Mouse (Mus musculus) frontal cortex, postnatal 10 days (tissue): Measurements from ENCODE around the gene Pkig.
A peak's percentile ranks its signal among the peaks of the same experiment; 100 is the strongest.
"Not testable (repeated sequence)": the region's sequence is repeated elsewhere in the genome, so short reads cannot be mapped to it uniquely, and the experiment has no call there.

Source experiments
- DNase-seq, 2 experiments: peaks; one replicate each; pipeline ENCODE4 v3.0.0; 2022; ENCODE audit warnings: low spot score in 2 of 2, mixed read lengths in 1 of 2

Gene Pkig

DNA sequence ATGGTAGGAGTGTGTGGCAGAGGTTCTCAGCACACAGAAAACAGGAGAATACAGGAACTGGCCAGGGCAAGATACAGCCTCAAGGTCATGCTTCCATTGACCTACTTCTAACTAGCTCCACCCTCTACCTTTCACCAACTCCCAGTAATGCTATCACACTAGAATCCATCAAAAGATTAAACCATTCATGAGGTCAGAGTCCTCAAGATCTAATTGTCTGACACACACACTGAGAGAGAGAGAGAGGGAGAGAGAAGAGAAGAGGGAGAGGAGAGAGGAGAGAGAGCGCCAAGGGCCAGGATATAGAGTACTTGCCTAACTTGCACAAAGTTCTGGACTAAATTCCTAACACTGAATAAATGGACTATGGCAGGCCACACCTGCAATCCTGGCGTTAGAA, 24.2 kb downstream of the Pkig start:
- no peak for DNase-seq

DNA sequence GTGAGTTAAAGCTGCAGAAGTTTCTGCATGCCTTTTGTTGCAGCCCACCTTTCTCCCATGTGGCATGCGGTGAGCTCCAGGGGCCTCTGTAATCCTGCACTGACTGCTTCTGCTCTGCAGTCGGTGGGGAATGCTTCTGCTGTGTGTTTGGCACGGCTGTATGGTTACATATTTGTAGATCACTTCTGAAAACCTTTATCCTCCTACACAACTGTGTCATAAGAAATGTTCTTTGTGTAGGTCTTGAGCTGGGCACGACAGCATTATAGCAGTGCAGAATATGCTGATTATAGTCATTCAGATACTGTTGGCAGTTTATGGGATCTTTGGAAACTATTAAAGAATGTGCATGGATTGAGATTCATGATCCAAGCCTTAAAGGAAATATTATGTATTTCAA, 27.1 kb downstream of the Pkig start:
- no peak for DNase-seq

DNA sequence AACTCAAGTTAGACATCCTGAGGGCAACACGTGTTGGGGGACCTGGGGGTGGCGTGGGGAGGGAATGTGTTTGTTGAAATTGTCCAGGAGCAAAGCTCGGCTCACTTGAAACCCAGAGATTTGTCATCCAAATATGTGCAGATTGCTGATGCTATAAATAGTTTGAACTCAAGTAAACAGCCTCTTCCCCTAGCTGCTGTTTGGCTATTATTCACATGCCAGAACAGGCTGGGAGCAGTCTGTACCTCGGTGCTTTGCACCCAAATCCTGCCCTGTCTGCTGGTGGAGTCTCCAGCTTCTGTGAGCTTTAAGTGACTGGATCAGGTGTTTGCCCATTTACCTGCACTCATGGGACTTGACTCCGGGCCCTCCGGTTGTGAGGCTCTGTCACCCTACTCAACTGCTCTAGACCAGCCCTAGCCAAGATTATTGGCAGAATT, 27.6 kb downstream of the Pkig start:
- DNase-seq, result peak in 1 of 2 experiments; percentile 54

DNA sequence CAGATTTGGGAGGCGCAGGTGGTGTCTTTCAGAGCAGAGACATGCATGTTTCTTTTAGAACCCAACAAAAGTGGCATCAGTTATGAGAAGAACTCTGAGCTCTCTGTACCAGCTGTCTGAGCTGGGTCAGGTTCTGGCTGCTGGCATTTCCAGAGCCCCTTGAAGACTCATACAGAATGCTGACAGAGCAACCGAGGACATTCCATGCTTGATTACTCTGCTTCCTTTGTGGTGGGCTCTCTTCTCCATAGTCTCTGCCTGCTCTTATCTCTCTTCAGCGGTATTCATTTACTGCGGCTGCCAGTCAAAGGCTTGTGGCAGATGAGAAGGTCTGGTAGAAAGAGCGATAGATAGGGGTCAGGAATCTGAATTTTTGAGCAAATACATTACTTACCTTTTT, 28.0 kb downstream of the Pkig start:
- no peak for DNase-seq

DNA sequence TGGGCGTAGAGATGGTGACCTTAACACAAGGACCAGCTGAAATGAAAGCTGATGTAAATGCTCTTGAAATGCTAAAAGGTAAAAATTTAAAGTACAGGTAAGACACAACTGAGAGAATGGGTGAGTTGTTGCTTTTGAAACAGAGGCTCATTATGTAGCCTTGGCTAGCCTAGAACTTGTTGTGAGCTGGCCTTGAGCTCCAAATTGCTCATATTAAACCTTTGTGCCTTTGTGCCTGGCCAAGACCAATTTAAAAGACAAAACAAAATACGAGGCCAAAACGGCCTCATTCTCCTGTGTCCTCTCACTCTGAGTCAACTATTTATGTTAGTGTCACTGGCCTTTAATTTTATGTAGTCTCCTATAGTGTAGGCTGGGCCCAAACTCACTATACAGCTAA, 28.7 kb downstream of the Pkig start:
- DNase-seq, result no peak

DNA sequence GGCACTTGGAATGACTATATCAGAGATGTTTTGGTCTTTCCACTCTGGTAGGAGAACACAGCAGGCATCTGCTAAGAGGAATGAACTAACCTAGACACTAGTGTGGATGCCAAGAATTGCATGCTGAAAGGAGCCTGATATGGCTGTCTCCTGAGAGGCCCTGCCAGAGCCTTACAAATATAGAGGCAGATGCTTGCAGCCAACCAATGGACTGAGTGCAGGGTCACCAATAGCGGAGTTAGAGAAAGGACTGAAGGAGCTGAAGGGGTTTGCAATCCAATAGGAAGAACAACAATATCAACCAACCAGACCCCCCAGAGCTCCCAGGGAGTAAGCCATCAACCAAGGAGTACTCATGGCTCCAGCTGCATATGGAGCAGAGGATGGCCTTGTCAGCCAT, 30.2 kb downstream of the Pkig start:
- DNase-seq, result not testable (repeated sequence)

DNA sequence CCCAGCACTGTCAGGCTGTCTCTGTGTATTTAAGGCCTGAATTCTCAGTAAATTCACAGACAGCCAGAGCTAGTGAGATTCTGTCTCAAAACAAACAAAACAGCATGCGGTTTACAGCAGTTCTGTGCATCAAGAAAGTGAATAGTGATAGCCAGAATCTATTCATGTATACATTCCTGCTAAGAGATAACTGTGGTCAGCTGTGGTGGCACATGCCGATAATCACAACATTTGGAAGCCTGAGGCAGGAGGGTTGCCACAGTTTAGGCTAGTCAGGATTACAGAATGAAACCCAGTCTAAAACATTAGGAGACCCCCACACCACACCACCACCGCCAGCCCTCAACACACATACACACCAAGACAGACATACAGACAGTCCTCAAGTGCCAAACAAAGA, 31.6 kb downstream of the Pkig start:
- DNase-seq, result no peak

DNA sequence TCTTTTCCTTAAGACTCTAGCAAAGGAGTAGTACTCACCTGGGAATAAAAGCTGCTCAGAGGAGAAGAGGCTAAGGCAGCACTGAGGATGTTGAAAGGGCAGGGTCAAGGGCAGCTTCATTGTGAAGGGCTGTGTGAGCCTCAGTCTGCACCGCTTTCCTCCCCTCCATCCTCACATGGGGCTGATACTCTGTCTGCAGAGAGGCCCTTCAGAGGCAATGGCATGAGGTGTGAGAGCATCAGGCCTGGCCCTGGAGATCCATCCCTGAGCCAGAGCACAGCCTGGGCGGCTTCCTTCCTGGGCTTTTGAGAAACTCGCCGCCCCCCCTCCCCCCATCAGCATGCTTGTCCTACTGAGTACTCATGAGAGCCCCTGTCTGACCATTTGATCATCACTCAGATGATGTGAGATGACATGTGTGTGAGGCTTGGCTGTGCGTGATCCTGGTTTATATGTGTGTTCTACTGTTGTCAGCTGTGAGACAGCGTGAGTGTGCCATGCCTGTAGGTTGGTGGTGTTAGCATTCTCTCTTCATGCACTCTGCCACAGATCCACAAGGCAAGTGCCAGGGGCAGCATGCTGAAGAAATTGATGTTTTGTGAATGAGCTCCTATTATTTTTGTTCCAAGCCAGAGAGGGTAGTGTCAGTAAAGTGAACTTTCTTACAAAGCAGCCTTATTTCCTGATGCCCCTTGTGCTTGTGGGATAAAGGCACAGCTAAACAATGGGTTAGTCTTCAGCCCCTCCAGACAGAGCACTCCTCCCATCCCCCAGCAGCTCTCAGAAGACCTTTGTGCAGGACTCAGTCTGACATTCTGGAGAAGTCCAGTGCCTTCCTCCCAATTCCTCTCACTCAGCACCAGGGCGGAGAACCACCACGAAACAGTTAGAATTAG, 32.5 kb downstream of the Pkig start:
- no peak for DNase-seq

DNA sequence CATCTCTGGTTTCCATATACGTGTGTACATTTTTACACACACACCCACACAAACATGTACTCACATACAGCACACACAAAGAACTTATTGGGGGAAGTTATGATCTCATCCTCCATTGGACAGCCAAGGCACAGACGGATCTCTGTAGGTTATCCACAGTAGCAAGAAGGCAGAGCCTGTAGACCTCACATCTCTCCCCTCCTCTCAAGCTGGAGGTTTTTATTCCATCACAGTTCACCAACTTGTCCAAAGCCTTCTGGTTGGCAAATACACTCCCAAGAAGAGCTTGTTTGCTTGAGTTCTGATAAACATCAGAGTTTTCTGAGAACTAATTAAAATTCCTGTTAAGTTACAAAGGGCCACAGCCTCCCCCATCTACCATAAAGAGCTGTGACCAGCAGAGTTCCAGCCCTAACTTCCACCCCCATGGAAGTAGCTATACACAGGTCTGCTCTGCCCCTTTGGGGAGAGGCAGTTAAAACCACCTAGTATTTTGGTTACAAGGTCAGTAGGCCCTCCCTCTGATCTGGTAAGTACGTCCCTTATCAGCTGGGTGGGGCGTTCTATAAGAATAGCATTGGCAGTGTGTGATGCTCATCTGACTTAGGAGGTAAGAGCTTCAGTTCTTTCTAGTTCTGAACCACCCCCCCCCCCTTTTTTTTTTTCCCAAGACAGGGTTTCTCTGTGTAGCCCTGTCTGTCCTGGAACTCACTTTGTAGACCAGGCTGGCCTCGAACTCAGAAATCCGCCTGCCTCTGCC, 33.8 kb downstream of the Pkig start:
- no peak for DNase-seq

DNA sequence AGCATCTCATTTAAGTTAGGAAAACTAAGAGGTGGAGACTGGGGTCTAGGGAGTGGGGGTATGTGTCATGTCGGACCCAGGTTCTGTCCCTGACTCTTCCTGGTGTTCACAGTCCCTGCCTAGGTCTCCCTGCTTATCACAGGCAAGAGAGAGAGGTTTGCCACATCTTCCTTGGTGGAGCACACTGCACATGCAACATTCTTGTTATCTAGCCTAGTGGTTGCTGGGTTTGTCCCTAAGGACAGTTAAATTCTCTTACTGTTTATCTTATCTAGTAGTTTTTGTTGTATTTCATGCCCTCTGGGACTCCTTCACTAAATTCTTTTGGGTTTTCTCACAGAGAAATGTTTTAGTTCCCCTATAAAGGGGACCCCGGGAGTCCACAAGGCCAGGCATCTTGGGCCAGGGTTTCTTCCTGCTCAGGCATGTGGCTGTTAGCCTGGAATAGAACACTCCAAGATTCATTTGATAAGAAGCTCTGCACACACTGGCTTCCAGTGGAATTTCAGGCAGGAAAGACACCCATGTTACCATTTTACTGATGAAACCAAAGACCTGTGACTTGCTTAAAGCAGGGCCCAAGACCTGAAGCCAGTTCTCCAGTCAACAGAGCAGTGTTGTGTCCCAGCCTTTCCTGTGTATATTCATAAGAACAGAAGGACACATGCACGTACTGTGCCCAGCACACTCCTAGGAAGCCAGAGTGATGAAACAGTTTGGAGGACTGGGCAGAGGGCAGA, 34.9 kb downstream of the Pkig start:
- no peak for DNase-seq

DNA sequence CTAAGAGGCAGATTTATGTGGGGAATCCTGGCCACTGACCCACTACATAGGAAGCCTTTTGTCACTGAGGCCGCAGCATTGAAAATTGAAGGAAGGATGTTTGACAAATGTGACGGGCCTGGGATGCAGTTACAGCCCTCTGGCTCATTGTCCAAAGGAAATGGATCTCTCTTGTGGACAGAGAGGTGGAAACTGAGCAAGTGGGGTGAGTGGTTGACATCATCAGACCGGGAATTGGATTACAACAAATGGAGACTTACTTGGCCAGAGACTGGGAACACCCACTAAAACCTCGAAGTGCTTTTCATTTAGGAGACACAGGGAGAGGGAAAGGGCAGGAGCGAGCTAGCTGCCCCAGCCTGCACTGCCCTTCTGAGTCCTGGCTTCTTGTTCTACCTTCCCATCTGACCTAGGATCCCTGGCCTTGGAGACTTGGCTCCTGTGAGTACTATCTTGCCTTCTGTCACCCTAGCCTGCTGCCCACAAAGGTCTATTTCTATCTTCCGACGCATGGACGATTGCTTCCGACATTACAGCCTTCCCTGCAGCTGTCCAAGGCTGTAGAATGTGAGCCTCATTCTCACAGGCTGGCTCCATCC, 35.6 kb downstream of the Pkig start:
- DNase-seq, result no peak

DNA sequence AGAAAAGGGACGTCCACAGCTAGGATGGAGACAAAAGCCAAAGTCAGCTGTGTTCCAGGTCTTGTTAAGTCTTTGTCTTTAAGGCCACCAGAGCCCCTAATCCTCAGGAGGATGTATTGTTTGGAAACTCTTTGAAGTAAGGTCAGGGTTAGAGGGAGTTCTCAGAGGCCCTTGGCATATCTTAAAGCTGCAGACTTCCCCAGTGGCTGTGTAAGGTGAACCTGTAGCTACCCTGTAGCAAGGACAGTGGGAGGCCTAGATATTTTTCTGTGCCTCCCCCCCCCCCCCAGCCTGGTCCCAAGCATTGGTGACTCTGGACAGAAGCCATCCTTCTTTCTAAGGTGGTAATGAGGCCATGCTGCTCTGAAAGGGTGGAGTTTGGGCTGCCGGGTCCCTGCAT, 38.6 kb downstream of the Pkig start:
- DNase-seq, result no peak

DNA sequence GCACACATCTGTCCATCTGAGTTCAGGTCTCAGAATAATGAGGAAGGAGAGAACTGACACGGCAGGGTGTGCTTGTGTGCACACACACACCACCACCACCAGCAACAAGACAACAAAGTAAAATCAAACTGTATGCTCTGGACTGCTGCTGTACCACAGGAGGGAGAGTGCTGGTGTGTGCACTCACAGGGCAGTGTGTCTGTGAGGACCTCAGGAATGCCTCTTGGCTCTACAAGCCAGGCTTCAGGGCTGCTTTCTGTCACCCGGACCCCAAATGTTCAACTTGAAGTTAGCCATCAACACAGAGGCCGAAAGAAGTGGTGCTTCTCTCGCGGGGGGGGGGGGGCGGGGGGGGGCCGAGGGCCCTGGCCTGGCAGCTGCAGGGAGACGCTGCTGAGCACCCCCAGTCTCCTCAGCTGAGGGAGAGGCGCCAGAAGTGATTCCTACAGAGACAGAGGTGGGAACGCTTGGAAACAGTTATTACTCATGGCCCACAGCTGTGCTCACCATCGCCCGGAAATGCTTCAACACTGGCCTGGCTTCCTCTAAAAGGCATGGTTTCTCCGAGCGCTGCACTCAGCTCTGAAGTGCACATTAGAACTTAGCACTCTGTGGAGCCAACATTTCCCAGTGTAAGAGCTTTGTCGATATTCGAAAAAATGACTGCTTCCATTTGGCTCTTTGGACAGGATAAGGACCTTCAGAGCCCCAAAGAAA, 39.7 kb downstream of the Pkig start:
- DNase-seq, result no peak

DNA sequence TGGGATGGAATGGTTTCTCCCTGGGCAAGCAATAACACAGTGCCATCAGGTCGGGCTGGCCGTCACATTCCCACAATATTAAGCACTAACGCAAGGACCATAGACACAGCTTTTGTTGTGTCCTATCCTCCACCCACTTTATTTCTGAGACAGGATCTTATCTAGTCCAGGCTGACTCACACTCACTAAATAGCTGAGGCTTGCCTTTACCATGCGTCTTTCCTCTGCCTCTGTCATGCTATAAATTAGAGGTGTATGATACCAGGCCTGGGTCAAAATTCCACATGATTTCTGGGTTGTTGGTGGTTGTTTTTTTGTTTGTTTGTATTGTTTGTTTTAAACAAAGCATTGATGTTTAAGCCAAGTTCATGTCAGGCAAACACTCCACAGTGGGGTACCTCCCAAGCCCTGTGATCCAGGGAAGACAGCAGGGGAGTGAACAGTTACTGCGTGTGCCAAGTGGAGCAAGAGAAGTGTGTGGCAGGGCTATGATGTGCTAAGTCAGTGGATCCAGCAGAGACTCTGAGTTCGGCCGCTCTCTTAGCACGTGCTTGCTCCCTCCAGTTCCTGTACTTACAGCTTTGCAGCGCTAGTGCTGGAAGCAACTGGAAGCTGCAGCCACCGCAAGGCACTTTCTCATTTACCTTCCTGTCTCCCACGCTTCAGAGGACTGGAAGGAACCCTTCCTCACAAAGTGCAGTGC, 41.0 kb downstream of the Pkig start:
- no peak for DNase-seq

DNA sequence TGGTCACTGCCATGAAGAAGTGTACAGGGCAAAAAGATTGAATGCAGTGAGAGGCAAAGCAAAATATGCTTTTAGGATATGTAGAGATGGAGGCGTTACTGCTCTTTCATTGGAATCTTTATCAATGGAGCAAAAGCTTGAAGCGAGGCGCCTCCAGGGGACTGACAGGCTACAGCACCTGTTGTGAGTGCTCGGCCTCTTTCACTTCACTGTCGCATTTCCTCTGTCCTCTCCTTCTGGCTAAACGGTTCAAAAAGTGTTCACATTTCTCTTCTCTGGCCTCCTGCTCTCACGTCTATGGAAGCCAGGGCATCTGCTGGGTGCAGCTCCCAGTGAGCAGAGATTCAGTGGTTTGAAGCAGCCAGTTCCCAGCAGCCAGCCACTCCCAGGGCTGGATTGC, 44.2 kb downstream of the Pkig start:
- DNase-seq, result no peak

DNA sequence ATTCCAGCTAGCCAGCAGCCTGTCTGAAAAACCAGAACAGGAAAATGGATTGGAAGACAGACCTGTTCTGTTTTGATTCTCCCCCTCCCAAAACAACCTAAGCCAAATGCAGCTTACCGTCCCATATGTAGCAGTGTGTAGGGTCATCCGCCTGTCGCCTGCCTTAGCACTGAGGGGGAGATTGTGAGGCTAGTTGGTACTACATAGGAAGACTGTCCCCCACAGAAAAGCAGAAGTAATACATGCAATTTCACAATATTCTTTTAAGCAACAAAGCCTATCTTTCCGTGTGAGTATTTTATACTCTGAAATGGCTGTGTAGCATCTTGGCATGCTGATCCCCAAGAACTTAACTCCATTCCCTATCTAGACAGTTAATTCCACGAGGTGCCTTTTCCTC, 44.7 kb downstream of the Pkig start:
- DNase-seq, result no peak

DNA sequence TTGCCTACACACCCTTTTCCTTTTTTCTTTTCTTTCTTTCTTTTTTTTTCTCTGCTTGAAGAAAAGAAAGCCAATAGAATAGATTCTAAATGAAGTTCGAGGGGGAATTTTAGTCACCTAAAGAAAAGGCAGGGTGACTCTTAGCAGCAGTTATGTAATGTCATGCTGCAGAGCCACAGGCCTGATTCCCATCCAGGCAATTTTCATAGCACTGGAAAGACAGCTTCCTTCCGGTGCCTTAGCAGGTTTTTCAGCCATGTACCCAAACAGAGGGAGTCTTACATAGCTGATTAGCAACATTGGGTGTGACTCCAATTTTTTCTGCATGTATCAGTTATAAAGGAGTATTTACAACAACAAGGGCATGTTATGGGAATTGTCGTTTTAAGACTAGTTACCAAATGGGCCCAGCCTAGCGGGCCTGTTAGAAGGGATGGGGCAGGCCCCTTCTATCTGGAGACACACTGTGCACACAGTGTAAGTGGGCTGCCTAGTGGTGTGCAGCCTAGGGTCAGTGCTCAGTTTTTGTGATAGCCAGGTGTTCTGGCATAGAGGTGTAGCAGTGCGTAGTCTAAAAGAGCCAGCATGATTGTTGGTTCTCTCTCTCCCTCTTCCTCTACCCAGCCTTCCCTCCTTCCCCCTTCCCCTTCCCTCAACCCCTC, 45.5 kb downstream of the Pkig start:
- DNase-seq, result no peak

DNA sequence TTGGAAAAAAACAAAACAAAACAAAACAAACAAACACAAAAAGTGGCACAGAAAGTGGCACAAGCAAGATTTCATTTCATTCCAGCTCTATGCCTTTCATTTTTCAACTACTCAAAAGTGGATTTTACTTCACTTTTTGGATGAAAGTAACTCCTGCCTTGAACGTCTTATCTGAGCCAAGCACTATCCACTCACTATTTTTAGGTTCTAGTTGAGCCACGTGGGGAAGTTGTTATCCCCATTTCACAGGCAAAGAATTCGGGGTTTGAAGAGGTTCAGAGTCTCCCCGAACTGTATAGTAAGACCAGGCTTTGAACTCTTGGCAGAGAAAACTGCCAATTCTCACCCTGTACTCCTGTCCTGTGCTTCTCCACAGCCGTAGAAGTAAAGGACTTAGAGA, 50.1 kb downstream of the Pkig start:
- no peak for DNase-seq

DNA sequence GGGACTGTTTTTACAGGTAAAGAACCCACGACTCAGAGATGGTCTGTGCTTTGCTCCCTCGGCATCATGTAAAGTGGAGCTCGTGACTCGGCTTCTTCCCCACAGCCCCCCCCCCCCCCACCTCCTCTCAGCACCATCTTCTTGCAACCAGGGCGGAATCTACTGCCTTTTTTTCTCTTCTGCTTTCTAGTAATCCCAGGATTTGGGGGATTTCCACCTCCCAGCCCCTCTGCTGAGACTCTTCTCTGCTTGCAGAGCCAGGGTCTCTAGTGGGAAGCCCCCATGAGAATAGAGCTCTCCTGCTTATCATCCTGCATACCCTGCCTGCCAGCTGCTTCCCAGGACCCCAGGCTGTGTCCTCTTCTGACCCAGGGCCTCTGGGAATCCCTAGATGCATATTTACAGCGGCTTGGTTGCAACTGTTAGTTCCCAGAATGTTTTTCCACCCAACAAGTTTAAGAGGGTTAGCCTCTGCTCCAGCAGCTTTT, 50.6 kb downstream of the Pkig start:
- no peak for DNase-seq

DNA sequence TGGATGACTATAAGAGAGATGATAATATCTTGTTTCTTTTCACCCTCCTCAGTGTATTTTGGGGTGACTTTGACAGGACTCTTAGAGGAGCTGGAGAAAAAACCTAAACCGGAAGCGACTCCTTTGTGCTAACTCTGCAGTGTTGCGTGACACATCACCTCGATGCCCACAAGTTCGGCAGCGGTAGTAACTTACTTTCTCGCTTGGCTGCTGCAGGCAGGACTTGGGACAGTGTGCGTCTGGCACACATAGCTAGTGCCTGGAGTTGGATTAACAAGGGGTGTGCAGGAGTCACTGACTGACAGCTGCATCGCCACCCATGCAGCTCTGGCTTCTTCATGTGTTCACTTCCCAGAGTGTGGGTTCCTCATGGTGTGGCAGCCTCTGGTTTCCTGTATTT, 51.8 kb downstream of the Pkig start:
- no peak for DNase-seq
